Mouse (Mus musculus) cerebellum, postnatal 10 days (tissue): ENCODE measurements around the gene Ccdc148.

Experiments used
- DNase-seq, 2 experiments: peaks; one replicate each; pipeline ENCODE4 v3.0.0; 2021; ENCODE audit warnings: mixed read lengths in 2 of 2

The Ccdc148 gene

GRCm38 (mm10) chr2:58906814-58907516 lies 253.5 kb downstream of the Ccdc148 start:
- DNase-seq = peak in 1 of 2 experiments; percentile 12

GRCm38 (mm10) chr2:58905057-58905456 lies 255.4 kb downstream of the Ccdc148 start:
- DNase-seq = no peak

- DNase-seq = no peak
Observed at GRCm38 (mm10) chr2:58879876-58880275, 280.6 kb downstream of the Ccdc148 start.

GRCm38 (mm10) chr2:58859134-58859533 lies 301.3 kb downstream of the Ccdc148 start, which contains the start of gene Gm11099:
Gene Gm11099, plus strand, starts transcription at chr2:58859434.
- no peak for DNase-seq

GRCm38 (mm10) chr2:58844499-58844898 lies 316.0 kb downstream of the Ccdc148 start:
- no peak for DNase-seq

- DNase-seq = no peak
Observed at GRCm38 (mm10) chr2:58842443-58842842, 318.0 kb downstream of the Ccdc148 start.

- DNase-seq = no peak
Observed at GRCm38 (mm10) chr2:58841021-58841420, 319.5 kb downstream of the Ccdc148 start.

GRCm38 (mm10) chr2:58832253-58832980 lies 328.1 kb downstream of the Ccdc148 start:
- DNase-seq = no peak

- peak; percentile 53 for DNase-seq
Observed at GRCm38 (mm10) chr2:58829981-58830742, 330.3 kb downstream of the Ccdc148 start.

GRCm38 (mm10) chr2:58828910-58829600 lies 331.4 kb downstream of the Ccdc148 start:
- no peak for DNase-seq

GRCm38 (mm10) chr2:58812941-58813340 lies 347.5 kb downstream of the Ccdc148 start:
- no peak for DNase-seq

GRCm38 (mm10) chr2:58799623-58800022 lies 360.9 kb downstream of the Ccdc148 start:
- DNase-seq = peak in 1 of 2 experiments; percentile 25

GRCm38 (mm10) chr2:58799126-58799525 lies 361.4 kb downstream of the Ccdc148 start:
- peak in 1 of 2 experiments; percentile 24 for DNase-seq

GRCm38 (mm10) chr2:58797506-58797905 lies 363.0 kb downstream of the Ccdc148 start:
- DNase-seq = no peak

GRCm38 (mm10) chr2:58795432-58795831 lies 365.1 kb downstream of the Ccdc148 start:
- no peak for DNase-seq

- DNase-seq = no peak
Observed at GRCm38 (mm10) chr2:58794489-58794888, 366.0 kb downstream of the Ccdc148 start.

GRCm38 (mm10) chr2:58790361-58790760 lies 370.1 kb downstream of the Ccdc148 start:
- no peak for DNase-seq

- DNase-seq = no peak
Observed at GRCm38 (mm10) chr2:58789934-58790333, 370.5 kb downstream of the Ccdc148 start.

- DNase-seq = peak; percentile 10 to 11
Observed at GRCm38 (mm10) chr2:58787360-58787759, 373.1 kb downstream of the Ccdc148 start.

- peak; percentile 52 to 63 for DNase-seq
Observed at GRCm38 (mm10) chr2:58786681-58787080, 373.8 kb downstream of the Ccdc148 start.

GRCm38 (mm10) chr2:58786177-58786576 lies 374.3 kb downstream of the Ccdc148 start:
- DNase-seq = no peak

GRCm38 (mm10) chr2:58783526-58783925 lies 377.0 kb downstream of the Ccdc148 start:
- peak; percentile 82 to 83 for DNase-seq
